Mouse (Mus musculus): Measurements from ENCODE around the gene Olfm4. TPM values are rescaled to one million over a fixed set of nuclear protein-coding genes. Genes with fewer than 3 reads are reported as not detected.

Olfm4 gene
- polyA plus RNA-seq, 1 experiment = 3.3 TPM

DNA sequence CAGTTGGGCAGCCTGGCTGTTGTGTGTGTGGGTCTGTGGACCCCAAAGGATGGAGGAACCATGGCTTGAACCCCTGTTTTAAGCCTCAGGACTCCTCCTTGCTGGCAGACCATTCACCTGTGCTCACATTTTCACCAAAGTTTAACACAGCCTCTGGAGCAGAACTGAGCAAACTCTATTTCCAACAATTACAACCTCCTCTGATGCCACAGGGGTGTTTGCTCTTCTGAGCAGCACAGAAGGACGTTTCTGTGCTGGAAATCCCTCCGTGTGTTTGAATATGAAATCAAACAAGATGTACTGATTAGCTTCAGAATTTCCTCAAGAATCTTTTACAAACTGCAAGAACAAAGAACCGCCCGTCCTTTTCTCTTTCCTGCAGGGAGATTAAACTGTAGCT is 5.9 kb downstream of the Olfm4 start:
- WGBS = 64% methylated on average over 4 of the region's 4 CpGs
- Histone ChIP-seq H3K4me3 (ENCODE audit: insufficient read depth, low read depth, low read length) (no peak overlapping the region), H3K36me3 (ENCODE audit: control insufficient read depth, insufficient read depth, low read length) (no peaks in the 10 kb centered on the region), H3K4me1 (ENCODE audit: control insufficient read depth, insufficient read depth, low read length) (peaks cover 3% of the 10 kb centered on the region; the same call in 1 of the 2 replicates), H3K27me3 (replicated peaks; ENCODE audit: control insufficient read depth, insufficient read depth, low read length) (no peaks in the 10 kb centered on the region), H3K27ac (ENCODE audit: insufficient read depth, low read depth, low read length) (no peak overlapping the region)
- DNase-seq = no peak
- TF ChIP-seq CTCF (conservative IDR thresholded peaks at IDR 0.05; ENCODE audit: insufficient read depth, insufficient read length, low read depth, low read length) (no peak), POLR2A (IDR thresholded peaks at IDR 0.05; ENCODE audit: low read depth, low read length) (no peak)

DNA sequence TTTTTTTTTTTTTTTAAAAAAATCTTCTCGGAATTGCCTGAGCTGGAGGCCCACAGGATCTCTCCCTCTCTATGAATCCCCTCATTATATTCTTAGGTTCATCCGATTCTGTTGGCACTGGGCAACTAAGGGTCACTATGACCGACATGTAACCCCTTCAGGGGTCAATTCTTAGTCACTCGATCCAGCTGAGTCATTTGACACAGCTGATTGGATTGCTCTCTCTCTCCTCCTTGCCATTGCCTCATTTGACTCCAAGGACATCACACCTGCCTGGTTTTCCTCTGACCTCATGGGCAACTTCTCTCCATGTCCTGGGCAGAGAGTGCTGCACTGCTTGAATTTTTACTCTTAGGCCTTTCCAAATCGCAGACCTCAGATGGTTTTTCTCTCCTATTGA is 6.7 kb downstream of the Olfm4 start:
- H3K27me3 ChIP-seq (replicated peaks; ENCODE audit: control insufficient read depth, insufficient read depth, low read length) = no peaks in the 10 kb centered on the region
- H3K4me1 ChIP-seq (ENCODE audit: control insufficient read depth, insufficient read depth, low read length) = peaks cover 3% of the 10 kb centered on the region; the same call in 1 of the 2 replicates
- H3K36me3 ChIP-seq (ENCODE audit: control insufficient read depth, insufficient read depth, low read length) = no peaks in the 10 kb centered on the region
- no peak for TF ChIP-seq POLR2A (IDR thresholded peaks at IDR 0.05; ENCODE audit: low read depth, low read length)
- no peak for TF ChIP-seq CTCF (conservative IDR thresholded peaks at IDR 0.05; ENCODE audit: insufficient read depth, insufficient read length, low read depth, low read length)
- WGBS = 40% methylated on average over 5 of the region's 5 CpGs
- H3K27ac ChIP-seq (ENCODE audit: insufficient read depth, low read depth, low read length) = no peak overlapping the region
- H3K4me3 ChIP-seq (ENCODE audit: insufficient read depth, low read depth, low read length) = no peak overlapping the region
- peak; percentile 58 for DNase-seq

DNA sequence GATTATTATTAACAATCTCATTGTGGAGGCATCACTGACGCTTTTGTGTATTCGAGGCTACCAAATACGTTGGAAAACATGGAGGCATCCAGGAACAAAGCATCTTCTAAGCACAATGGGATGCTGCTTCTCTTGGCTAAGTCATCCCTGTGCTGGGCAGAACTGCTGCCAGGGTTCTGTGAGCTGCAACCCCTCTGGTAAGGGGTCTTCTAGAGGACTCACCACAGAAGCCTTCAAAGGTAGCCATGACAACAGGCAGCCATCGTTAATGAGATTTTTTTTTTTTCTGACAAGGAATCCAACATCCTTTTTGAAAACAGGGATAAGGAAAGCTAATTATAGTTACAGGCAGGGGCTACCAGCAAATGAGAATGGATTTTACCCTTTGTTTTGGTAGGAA is 13.7 kb downstream of the Olfm4 start:
- no peak for TF ChIP-seq CTCF (conservative IDR thresholded peaks at IDR 0.05; ENCODE audit: insufficient read depth, insufficient read length, low read depth, low read length)
- no peak for TF ChIP-seq POLR2A (IDR thresholded peaks at IDR 0.05; ENCODE audit: low read depth, low read length)
- H3K36me3 ChIP-seq (ENCODE audit: control insufficient read depth, insufficient read depth, low read length) = no peaks in the 10 kb centered on the region
- H3K4me1 ChIP-seq (ENCODE audit: control insufficient read depth, insufficient read depth, low read length) = peaks cover 3% of the 10 kb centered on the region; the same call in 1 of the 2 replicates
- H3K4me3 ChIP-seq (ENCODE audit: insufficient read depth, low read depth, low read length) = no peak overlapping the region
- no peaks in the 10 kb centered on the region for H3K27me3 ChIP-seq (replicated peaks; ENCODE audit: control insufficient read depth, insufficient read depth, low read length)
- no peak for DNase-seq
- H3K27ac ChIP-seq (ENCODE audit: insufficient read depth, low read depth, low read length) = no peak overlapping the region
- whole genome bisulfite sequencing = 79% methylated on average over 4 of the region's 4 CpGs

DNA sequence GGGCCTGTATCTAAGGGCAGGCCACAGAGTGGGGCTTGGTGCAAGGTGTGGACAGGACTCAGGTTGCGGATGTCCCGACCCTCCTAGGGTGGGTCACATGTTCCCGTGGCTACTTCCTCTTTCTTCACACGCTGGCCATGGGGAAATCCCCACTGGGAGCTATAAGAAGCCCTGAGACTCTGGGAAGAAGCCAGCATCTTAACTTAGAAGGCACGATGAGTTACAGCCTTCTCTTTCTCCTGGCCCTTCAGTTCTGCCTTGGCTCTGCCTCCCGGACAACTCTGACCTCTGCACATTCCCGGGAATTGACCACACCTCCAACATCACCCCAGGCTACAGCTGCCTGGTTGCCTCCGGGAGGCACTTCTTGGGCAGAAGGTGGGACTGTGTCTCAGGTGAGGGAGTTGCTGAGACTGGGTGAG is 16.2 kb downstream of the Olfm4 start:
- WGBS = 15% methylated on average over 8 of the region's 8 CpGs

DNA sequence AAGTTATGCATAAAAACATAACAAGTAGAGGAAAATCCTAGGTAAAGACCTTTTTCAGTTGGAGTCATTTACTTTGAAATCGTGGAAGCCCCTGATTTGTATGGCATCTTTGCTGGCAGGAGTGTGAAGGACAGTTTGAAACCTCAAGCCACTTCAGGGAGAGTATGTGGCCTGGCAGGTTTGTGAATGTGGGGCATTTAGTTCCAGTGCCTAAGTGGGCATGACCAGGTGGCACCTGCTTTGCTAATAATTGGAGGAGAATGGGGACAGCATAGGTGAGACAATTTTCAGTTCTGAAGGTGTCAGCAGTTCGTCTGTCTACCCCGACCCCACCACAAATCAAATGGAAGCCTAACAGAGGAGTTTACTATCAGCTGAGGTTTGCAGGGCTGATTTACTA is 23.8 kb downstream of the Olfm4 start:
- Histone ChIP-seq H3K36me3 (ENCODE audit: control insufficient read depth, insufficient read depth, low read length) (no peaks in the 10 kb centered on the region), H3K4me1 (ENCODE audit: control insufficient read depth, insufficient read depth, low read length) (peaks cover 5% of the 10 kb centered on the region; the same call in 1 of the 2 replicates), H3K27ac (ENCODE audit: insufficient read depth, low read depth, low read length) (peak overlapping the region; percentile 42), H3K27me3 (replicated peaks; ENCODE audit: control insufficient read depth, insufficient read depth, low read length) (no peaks in the 10 kb centered on the region), H3K4me3 (ENCODE audit: insufficient read depth, low read depth, low read length) (no peak overlapping the region)
- WGBS = 58% methylated on average over 3 of the region's 3 CpGs
- DNase-seq = peak; percentile 56
- TF ChIP-seq POLR2A (IDR thresholded peaks at IDR 0.05; ENCODE audit: low read depth, low read length) (no peak), CTCF (conservative IDR thresholded peaks at IDR 0.05; ENCODE audit: insufficient read depth, insufficient read length, low read depth, low read length) (no peak)

More for the DNA sequence above, 16.2 kb downstream of the Olfm4 start:
- TF ChIP-seq POLR2A (IDR thresholded peaks at IDR 0.05; ENCODE audit: low read depth, low read length) = no peak
- TF ChIP-seq CTCF (conservative IDR thresholded peaks at IDR 0.05; ENCODE audit: insufficient read depth, insufficient read length, low read depth, low read length) = no peak
- peak; percentile 73 for DNase-seq
- H3K4me3 ChIP-seq (ENCODE audit: insufficient read depth, low read depth, low read length) = no peak overlapping the region
- no peaks in the 10 kb centered on the region for H3K36me3 ChIP-seq (ENCODE audit: control insufficient read depth, insufficient read depth, low read length)
- H3K27me3 ChIP-seq (replicated peaks; ENCODE audit: control insufficient read depth, insufficient read depth, low read length) = no peaks in the 10 kb centered on the region
- H3K4me1 ChIP-seq (ENCODE audit: control insufficient read depth, insufficient read depth, low read length) = no peaks in the 10 kb centered on the region; the same call in 1 of the 2 replicates
- H3K27ac ChIP-seq (ENCODE audit: insufficient read depth, low read depth, low read length) = no peak overlapping the region

DNA sequence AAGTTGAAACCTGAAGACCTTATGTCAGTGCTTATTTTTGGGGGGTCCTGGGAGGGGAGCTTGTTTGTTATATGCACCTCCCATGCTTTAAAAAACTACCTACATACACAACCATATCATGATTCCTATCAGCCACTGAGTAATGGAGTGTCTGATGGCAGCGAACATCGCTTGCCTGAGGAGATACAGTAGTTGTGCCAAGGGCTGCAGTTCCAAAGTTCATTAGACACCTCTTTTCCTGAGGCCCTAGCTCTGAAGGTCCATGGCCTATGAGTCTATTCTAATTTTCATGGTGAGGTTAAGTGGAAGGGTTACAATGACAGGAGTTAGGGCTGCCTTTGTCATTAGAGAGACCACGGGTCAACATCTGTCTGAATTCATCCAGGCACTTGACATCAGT is 26.5 kb downstream of the Olfm4 start:
- WGBS = 57% methylated on average over 3 of the region's 3 CpGs

DNA sequence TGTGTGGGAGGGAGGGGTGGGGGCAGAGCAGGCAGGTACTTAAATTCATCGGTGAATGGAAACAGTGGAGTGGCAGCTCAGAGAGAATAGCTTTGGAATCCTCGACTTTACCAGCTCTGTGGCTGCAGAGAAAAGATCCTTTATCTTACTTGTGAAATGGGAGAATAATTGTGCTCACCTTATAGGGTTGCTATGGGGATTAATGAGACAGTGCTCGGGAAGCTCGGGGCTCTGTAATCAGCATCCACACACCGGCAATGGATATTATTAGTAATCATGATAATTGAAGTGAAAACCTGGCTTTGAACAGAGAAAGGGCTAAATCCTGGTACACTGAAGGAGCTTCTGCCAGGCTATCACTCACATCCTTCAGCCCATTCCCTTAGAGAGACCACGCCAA is 31.1 kb downstream of the Olfm4 start:
- H3K4me3 ChIP-seq (ENCODE audit: insufficient read depth, low read depth, low read length) = no peak overlapping the region
- no peak for DNase-seq
- H3K27me3 ChIP-seq (replicated peaks; ENCODE audit: control insufficient read depth, insufficient read depth, low read length) = no peaks in the 10 kb centered on the region
- H3K36me3 ChIP-seq (ENCODE audit: control insufficient read depth, insufficient read depth, low read length) = no peaks in the 10 kb centered on the region
- H3K4me1 ChIP-seq (ENCODE audit: control insufficient read depth, insufficient read depth, low read length) = no peaks in the 10 kb centered on the region
- TF ChIP-seq CTCF (conservative IDR thresholded peaks at IDR 0.05; ENCODE audit: insufficient read depth, insufficient read length, low read depth, low read length) (no peak), POLR2A (IDR thresholded peaks at IDR 0.05; ENCODE audit: low read depth, low read length) (no peak)
- H3K27ac ChIP-seq (ENCODE audit: insufficient read depth, low read depth, low read length) = no peak overlapping the region
- 61% methylated on average over 6 of the region's 6 CpGs for WGBS

More for the DNA sequence above, 26.5 kb downstream of the Olfm4 start:
- DNase-seq = peak; percentile 55
- H3K36me3 ChIP-seq (ENCODE audit: control insufficient read depth, insufficient read depth, low read length) = no peaks in the 10 kb centered on the region
- H3K27ac ChIP-seq (ENCODE audit: insufficient read depth, low read depth, low read length) = no peak overlapping the region
- no peaks in the 10 kb centered on the region for H3K27me3 ChIP-seq (replicated peaks; ENCODE audit: control insufficient read depth, insufficient read depth, low read length)
- H3K4me3 ChIP-seq (ENCODE audit: insufficient read depth, low read depth, low read length) = no peak overlapping the region
- TF ChIP-seq POLR2A (IDR thresholded peaks at IDR 0.05; ENCODE audit: low read depth, low read length) = no peak
- TF ChIP-seq CTCF (conservative IDR thresholded peaks at IDR 0.05; ENCODE audit: insufficient read depth, insufficient read length, low read depth, low read length) = no peak
- H3K4me1 ChIP-seq (ENCODE audit: control insufficient read depth, insufficient read depth, low read length) = peaks cover 5% of the 10 kb centered on the region; the same call in 1 of the 2 replicates

Data from kidney, adult 2 months (tissue).